Mouse (Mus musculus) heart, postnatal 36 days (tissue): ENCODE measurements around the gene Gm20388. TPM values are rescaled to one million over a fixed set of nuclear protein-coding genes. Genes with fewer than 3 reads are reported as not detected.

Experiments
- DNase-seq, 2 experiments: peaks; one replicate each; pipeline ENCODE4 v3.0.0; 2021 to 2022
- intact Hi-C: fragments of 180-260 bp; cut with DNase I; formaldehyde crosslinking; loops from one replicate; pipeline ENCODE4 v1.15.1; 2025
- total RNA-seq, 2 experiments: library from RNA; stranded (reverse); gene quantifications; 2 replicates each; pipeline ENCODE4 v1.2.3; 2021

Gene Gm20388
- total RNA-seq, 2 experiments from 2014 or later: 3.5 to 4.9 TPM

DNA sequence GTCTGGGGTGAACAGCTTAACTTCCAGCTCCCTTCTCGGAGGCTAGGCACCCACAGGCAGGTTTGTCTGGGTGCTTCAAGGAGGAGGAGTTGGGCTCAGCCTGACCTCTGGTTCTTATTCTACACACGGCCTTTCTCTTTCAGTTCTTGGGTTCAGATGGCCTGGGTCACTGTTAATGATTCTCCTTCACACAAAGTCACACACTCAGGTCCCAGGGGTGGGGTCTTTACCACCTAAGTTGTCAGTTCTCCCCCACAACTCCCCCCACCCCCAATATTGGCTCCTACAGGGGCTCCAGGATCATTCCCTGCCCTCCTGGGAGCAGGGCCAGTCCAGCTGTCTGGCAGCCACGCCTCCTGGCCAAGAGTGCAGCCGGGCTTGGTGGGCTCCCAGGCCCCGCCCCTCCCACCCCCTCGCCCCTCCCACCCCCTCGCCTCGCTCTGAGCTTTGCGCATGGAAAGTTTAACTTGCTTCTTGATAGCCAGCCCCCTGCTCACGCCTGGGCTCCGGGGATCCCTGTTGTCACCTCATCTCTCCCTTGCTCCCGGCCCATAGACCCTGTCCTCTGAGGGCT lies 605.6 kb downstream of the Gm20388 start:
- no peak for DNase-seq
- intact Hi-C loops: no loop called here

DNA sequence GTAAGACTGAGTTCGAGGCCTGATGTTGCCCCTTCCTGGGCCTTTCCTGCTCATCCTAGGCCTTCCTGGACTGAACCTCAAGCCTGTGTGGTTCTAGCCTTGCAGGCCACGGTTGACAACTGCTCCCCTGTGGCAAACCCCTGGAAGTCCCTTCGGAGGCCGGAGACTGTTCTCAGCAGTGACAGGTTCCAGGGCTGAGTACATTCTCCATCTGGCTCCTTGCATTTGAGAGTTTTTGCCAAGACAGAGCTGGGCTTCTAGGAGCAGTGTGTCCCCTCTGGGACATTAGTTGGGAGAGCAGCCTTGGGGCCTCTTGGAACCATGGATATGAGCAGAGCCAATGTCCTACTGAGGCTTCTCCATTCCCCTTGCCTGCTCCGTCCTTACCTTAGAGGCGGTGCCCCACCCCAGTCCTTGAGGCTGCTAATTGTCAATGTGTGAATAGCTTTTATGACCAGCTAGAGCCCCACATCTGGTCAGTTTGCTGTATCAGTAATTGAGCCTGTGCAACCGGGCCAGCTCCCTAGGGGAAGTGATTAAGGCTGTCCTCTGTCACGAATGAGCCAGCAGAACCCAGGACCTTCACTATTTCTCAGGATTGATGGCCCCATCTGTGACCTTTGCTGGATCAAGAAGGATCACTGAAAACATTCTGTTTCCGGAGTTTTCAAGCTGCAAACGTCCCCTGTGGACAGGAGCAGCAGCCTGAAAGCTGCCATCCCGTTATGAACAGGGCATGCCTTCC lies 607.2 kb downstream of the Gm20388 start:
- intact Hi-C loops: no loop called here
- no peak for DNase-seq

DNA sequence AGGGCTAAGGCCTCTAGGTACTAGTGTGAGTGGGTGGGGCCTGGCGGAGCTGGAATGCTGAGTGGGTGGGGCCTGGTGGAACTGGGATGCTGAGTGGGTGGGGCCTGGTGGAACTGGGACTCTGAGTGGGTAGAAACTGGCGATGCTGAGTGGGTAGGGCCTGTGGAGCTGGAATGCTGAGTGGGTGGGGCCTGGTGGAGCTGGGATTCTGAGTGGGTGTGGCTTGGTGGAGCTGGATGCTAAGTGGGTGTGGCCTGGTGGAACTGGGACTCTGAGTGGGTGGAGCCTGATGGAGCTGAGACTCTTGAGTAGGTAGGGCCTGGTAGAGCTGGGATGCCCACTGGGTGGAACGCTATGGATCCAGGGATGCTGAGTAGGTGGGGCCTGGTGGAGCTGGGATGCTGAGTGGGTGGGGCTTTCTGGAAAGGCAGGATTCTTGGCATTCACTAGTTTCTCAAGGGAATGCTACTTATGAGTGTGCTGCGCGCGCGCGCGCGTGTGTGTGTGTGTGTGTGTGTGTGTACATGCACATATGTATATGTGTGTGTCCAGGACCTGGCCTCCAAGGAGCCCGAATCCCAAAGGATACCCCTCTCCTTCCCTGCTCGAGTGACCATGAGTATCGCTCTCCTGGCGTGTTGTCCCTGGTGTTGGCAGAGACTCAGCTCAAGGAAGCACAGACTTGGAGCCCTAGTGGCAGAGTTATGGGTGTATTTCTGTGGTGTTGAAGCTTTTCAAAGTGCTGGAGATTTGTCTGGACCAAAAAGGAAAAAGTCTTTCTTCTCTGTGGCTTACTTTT lies 608.3 kb downstream of the Gm20388 start:
- DNase-seq: no peak
- intact Hi-C loops: no loop called here

DNA sequence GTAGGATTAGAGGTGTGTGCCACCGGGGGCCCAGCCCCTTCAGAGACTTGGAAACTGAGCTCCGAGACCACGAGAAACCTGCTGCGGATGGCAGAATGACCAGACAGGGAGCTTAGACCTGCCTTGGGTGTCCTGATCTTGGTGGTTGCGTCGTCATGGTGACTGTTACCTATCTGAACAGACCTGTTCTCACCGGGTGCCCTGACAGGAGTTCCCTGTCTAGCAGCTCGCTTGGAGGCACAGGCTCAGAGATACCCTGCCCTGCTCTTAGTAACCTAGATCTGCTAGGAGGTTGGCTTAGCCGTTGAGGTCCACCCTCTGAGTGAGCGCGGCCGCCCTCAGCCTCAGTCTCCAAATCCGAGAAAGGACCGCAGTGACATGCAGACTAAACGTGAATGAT lies 609.6 kb downstream of the Gm20388 start:
- no peak for DNase-seq
- intact Hi-C loops: loop anchor here (2.0 kb wide), 1 partner anchor 23 kb away; no protein-coding TSS in a partner anchor

DNA sequence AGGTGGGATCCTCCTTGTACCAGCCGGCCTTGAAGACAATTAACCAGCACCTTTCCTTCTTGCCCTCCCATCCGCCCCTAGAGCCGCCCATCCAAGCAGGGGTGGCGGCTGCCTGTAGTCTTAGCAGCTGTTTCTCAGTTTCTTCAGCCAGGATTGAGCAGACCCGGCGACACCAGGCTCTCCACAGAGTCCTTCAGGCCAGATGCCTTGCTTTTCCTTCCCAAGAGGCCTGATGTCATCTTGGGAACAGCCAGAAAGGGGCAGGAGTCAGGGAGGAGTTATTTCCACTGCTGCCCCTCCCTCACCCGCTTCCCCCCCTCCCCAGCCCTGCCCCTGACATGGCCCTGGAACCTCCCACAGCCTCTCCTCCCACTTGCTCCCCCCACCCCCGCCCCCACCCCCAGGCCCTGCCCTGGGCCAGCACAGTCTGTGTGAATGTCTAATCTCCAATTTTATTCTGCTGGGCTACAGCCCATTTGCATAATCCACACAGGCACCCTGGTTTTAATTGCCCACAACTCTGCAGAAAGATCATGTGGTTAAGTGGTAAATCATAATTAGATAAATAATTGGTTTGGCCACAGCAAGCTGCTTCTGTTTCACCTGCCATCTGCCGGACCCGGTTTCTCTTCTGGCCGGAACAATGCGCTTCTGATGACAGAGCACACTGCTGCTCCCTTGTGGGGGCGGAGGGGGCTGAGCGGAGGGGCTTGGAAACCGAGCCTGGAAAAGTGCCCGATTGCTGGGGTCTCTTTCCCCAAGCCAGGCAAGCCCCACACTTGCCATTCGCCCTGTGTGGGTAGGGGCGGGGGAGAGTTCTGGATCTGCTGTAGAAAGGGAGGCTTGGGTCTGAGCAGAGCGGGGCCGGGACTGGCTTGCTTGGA lies 610.3 kb downstream of the Gm20388 start:
- intact Hi-C loops: loop anchor here (2.0 kb wide), 1 partner anchor 24 kb away; no protein-coding TSS in a partner anchor

DNA sequence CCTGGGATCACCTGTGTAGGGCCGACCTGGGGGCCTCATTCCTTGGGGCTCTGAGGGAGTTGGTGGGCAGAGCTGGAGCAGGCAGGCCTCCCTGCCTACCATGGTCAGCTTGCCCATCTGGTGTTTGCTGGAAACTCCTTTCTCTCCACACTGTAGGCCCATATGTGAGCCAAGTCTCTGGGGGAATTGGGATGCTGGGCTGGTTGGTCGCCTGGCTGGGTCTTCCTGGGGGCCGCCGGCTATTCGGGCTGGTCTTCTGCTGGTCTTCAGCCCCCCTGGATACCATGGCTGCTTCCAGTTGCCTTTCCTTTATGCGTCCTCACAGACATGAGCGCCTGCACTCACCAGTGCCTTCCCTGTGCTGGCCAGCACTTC lies 610.9 kb downstream of the Gm20388 start:
- no peak for DNase-seq
- intact Hi-C loops: loop anchor here (2.0 kb wide), 1 partner anchor 25 kb away; no protein-coding TSS in a partner anchor

More for the DNA sequence above, 610.3 kb downstream of the Gm20388 start:
- peak; percentile 55 to 57 for DNase-seq

DNA sequence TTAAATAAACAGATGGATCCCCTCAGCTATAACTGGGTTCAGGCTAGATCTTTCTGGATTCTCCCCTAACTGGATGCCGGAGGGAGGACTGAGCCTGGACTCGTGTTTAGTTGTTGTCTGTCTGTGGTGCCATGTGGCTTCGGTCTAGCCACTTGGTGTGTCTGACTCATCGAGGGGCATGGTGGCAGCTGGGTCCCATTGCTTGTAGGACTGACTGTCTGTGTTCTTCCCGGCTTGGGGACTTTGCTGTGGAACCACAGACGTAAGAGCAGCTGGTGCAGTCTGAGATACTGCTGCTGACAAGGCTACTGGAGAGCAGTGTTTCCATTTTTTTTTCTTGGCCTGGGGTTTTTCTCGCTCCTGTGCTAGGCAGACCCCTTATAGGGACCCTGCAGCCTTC lies 613.0 kb downstream of the Gm20388 start:
- no peak for DNase-seq
- intact Hi-C loops: no loop called here

DNA sequence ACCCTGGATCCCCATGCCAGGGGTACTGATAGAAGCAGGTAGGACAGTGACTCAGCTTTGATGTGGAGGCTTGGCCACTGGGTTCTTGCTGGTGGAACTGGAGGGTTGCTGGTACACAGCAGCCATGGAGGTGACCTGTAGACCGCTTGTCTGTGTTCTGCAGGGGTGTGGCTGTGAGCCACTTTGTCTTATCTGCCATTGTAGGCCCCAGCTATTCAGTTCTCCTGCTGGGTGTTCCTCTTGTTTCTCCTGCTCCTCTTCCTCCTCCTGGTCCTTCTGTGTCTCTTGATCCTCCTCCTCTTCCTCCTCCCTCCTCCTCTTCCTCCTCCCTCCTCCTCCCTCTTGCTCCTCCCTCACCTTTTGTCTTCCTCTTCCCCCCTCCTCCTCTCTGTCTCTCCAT lies 614.5 kb downstream of the Gm20388 start:
- intact Hi-C loops: no loop called here

DNA sequence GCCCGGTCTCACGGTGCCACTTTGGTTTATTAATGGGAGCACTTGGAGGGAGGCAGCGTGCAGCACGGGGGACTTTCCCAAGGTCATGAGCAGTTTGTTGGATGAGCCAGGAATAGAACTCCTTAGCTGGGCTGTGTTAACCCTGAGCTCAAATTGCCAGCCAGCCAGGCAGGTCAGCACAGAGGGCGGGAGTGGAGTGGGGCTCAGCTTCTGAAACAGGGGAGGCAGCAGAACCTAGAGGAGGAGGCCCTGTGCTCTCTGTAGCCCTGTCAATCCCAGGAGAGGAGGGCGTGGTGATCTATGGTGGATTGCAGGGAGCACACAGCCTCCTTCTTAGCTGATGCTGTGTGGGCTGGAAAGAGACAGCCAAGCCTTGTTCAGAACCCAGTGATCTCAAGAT lies 615.2 kb downstream of the Gm20388 start:
- no peak for DNase-seq
- intact Hi-C loops: no loop called here

More for the DNA sequence above, 614.5 kb downstream of the Gm20388 start:
- no peak for DNase-seq

DNA sequence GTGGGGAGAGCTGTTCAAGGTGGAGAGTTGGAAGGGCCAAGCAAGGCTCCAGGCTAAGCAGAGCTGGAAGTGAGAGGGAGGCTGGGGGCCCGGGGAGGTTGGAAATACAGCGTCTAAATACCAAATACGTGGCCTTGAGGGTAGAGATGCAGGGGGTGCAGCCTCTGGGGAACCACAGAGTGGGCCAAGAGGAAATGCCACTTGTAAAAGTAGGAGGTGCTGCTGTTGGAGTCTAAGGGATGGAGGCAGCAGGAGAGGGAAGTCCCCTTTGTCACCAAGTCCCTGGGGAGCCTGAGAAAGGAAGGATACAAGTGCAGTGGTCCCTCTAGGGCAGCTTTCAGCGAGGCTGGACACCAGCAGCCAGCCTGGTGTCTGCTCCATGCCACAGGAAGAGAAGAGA lies 615.9 kb downstream of the Gm20388 start:
- intact Hi-C loops: no loop called here
- no peak for DNase-seq

DNA sequence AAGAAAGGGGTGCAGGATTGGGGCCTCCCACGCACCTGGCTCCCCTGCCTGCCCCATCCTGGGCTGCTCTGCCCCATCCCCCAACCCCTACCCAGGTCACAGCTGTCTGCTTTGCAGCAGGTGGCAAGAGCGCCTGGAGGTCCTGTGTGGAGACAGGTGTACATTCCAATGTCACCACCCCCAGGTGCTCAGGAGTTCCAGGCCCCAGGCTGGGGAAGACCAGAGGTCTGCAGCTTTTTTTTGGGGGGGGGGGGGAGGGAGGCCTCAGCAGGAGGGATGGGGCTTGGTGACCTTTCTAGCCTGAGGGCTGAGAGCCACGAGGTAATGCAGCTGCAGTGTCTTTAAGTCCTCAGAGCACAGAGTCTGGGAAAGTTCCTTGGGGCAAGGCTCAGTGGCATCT lies 617.7 kb downstream of the Gm20388 start:
- intact Hi-C loops: no loop called here
- no peak for DNase-seq

DNA sequence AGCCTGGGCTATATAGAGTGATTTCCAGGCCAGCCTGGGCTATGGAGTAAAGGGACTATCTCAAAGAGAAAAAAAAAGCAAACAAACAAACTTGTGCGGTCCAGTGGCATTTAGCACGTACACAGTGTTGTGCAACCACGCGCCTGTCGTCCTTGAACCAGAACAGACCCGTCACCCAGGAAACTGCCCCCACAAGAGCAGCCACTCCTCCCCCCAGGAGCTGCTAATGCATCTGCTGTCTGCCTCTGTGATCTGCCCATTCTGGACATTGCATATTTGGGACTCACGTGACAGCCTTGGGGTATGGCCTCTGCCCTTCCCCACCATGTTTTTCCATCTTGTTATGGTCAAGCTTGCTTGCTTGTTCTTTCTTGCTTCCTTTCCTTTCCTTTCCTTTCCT lies 618.6 kb downstream of the Gm20388 start:
- intact Hi-C loops: no loop called here
- DNase-seq: no peak

DNA sequence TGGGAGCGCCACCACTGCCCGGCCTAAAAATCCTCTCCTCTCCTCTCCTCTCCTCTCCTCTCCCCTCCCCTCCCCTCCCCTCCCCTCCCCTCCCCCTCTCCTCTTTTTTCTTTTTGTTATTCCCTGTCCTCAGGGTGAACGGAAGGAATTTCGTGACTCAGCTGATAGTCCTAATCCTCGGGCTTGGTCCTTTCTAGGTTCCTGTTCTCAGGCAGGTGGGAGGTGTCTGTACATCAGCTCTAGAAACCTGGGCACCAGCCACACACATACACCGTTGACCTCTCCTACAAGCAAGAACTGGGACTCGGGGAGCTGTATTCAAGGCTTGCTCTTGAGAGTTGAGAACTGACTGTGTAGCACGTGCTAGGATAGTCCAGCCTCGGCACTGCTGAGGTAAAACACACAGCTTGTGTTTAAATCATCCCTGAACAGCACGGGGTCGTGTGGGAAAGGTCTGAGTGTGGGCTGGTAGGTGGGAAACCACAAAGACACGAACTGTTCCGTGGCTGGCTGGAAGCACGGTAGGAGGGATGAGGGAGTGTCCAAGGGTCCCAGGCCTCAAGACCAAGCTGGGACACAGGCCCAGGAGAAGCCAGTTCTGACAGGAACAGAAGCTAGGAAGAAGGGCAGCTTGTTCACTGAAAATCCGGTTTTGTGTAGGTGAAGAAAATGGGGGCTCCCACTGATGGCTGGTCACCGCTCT lies 620.5 kb downstream of the Gm20388 start:
- intact Hi-C loops: loop anchor here (5.0 to 10.0 kb wide), 2 partner anchors 59 to 356 kb away; partner anchors contain the start of gene Fam92b
- DNase-seq: no peak

DNA sequence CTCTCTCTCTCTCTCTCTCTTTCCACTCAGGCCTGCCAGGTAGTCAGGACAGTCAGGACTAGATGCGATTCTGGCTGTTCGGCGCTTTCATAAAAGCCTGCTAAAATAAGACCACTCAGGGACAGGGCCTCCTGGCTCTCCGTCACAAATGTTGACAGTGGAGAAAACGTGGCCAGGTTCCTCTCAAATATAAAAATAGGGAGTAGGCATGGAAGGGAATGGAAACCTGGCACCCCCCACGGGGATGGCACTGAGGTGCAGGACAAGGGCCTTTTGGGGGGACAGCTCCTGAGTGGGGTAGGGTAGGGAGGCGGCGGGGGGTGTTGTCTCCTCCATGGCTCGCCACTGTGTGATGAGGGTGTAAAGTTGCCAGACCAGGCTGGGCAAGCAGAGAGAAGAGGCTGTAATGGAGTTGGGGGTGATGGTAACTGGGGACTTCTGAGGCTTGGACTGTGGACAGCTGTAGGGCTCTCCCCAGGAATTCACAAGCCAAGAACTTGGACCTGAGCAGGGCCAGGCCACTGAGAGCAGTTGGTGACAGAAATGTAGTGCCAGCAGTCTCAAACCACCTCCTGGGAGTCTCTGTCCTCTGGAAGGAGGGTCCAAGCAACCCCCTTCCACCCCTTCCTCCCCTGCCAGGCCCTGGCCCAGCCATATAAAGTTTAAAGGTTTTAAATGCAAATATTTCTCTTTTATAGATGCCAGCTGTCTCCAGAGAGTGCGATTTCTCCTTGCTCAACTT lies 621.3 kb downstream of the Gm20388 start:
- intact Hi-C loops: loop anchor here (5.0 to 10.0 kb wide), 2 partner anchors 60 to 357 kb away; partner anchors contain the start of gene Fam92b
- DNase-seq: no peak

DNA sequence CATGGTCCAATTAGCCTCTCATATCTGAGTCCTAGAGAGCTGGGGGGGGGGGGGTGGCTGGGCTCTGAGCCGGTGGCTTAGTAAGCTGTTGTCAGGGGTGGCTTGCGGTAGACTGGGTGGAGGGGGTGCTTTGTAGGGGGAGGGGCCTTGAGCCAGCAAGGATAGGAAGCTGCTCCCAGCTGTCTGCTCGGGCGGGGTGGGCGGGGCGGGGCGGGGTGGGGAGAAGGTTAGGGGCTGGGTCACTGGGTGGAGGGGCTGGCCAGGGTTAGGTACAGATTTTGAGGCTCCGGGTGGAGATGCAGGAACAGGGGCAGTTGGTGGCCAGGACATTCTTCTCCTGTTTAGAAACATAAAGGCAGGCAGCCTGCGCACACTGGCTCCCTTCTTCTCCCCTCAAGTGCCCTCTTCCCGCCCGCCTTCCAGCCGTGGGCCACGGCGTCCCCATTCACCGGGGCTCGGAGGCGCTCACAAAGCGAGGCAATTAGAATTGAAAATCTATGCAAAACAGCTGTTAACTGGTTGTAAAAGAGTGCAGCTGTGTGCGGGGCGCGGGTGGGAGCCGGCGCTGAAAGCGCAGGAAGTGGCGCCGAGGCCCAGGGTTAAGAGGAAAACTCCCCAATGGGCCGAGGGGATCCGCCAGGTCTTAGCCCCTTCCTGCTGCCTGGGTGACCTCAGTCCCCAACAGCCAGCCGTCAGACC lies 622.0 kb downstream of the Gm20388 start:
- DNase-seq: no peak
- intact Hi-C loops: loop anchor here (5.0 to 10.0 kb wide), 2 partner anchors 60 to 358 kb away; partner anchors contain the start of gene Fam92b

DNA sequence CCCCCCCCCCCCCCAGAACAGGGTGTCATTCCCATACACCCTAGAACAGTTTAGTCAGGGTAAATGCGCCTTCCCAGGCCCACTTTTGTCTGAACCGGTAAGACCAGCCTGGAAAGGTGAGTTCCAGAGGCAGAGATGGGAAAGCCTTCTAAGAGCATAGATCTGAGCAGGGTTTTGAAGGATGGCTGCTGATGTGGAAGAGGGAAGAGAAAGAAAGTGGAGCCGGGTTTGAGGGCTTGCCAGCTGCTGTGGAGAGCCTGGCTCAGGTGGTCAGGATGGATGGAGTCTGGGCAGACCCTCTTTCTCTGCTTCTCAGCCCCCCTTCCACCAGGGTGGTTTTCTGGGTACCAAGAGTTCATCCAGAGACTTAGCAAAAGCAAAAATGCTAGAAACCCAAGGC lies 622.7 kb downstream of the Gm20388 start:
- intact Hi-C loops: loop anchor here (5.0 to 10.0 kb wide), 2 partner anchors 61 to 359 kb away; partner anchors contain the start of gene Fam92b
- DNase-seq: no peak

DNA sequence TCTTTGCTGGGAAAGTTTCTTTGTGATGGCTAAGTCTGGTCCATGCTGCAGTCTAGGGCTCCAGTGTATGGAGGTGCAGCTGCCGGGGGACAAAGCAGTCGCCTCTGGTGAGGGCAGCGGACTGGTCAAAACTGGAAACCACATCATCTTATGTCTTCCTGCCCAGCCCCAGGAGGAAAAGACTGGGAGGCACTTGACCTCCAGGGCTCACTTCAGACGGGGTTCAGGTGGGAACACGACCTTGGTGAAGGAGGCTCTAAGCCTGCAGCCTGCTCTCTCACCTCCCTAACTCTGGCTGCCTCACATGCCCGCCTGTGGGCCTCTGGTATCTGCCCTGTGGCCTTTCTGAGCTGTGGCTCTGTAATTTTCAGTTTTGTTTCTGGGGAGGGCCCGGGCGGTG lies 623.4 kb downstream of the Gm20388 start:
- DNase-seq: no peak
- intact Hi-C loops: loop anchor here (2.0 to 10.0 kb wide), 4 partner anchors 45 to 359 kb away; partner anchors contain the start of gene Fam92b
